Mouse (Mus musculus) C2C12 (cell line): ENCODE data around the gene St3gal3. TPM values are rescaled to one million over a fixed set of nuclear protein-coding genes. Genes with fewer than 3 reads are reported as not detected.

ENCODE experiments used
- H3K27me3 ChIP-seq: one replicate; pipeline ENCODE4 v1.6.1; 2011; ENCODE audit not compliant: control insufficient read depth, insufficient read depth, insufficient read length
- H3K36me3 ChIP-seq: one replicate; pipeline ENCODE4 v1.6.1; 2011; ENCODE audit not compliant: control insufficient read depth, insufficient read depth
- H3K4me3 ChIP-seq: one replicate; pipeline ENCODE4 v1.5.1; 2011; ENCODE audit warnings: mild to moderate bottlenecking, control low read depth; ENCODE audit not compliant: poor library complexity, insufficient read depth, severe bottlenecking
- H3K79me2 ChIP-seq: one replicate; pipeline ENCODE4 v1.6.1; 2011; ENCODE audit not compliant: control insufficient read depth, insufficient read depth
- H3K79me3 ChIP-seq: one replicate; pipeline ENCODE4 v1.6.1; 2011; ENCODE audit warnings: low read depth, control low read depth
- H3ac ChIP-seq: one replicate; pipeline ENCODE3; 2011; ENCODE audit warnings: low read depth; ENCODE audit not compliant: control insufficient read depth, insufficient read length
- CEBPB ChIP-seq: IDR thresholded peaks from one replicate; pipeline ENCODE4 v1.6.1; 2011; ENCODE audit warnings: low read depth, mild to moderate bottlenecking, control low read depth, moderate library complexity
- CTCF ChIP-seq: IDR thresholded peaks from one replicate; pipeline ENCODE4 v1.5.1; 2011; ENCODE audit not compliant: control insufficient read depth, insufficient read depth, insufficient read length
- FOSL1 ChIP-seq: IDR thresholded peaks from one replicate; pipeline ENCODE4 v1.8.0; 2011; ENCODE audit warnings: mild to moderate bottlenecking, low read length; ENCODE audit not compliant: poor library complexity, insufficient read depth, severe bottlenecking
- MAX ChIP-seq: IDR thresholded peaks from one replicate; pipeline ENCODE4 v1.6.1; 2011; ENCODE audit warnings: mild to moderate bottlenecking, control low read depth
- MYOD1 ChIP-seq: IDR thresholded peaks from one replicate; pipeline ENCODE4 v1.6.1; 2011; ENCODE audit warnings: low read depth; ENCODE audit not compliant: control insufficient read depth, insufficient read length
- MYOG ChIP-seq: IDR thresholded peaks from one replicate; pipeline ENCODE4 v1.6.1; 2011; ENCODE audit not compliant: control insufficient read depth, insufficient read length; ENCODE audit errors: extremely low read depth
- USF1 ChIP-seq: IDR thresholded peaks from one replicate; pipeline ENCODE4 v1.6.1; 2011; ENCODE audit warnings: low read depth, mild to moderate bottlenecking, control low read depth, moderate library complexity
- polyA plus RNA-seq: library from polyadenylated mRNA; unstranded; fragments of >200 nt; fragmentation: generic; extraction: Trizol; gene quantifications from one replicate; pipeline ENCODE4 v1.2.1, GENCODE M21; 2012; ENCODE audit warnings: missing spikeins

Gene St3gal3
- polyA plus RNA-seq, 1 experiment, result 20.4 TPM

DNA sequence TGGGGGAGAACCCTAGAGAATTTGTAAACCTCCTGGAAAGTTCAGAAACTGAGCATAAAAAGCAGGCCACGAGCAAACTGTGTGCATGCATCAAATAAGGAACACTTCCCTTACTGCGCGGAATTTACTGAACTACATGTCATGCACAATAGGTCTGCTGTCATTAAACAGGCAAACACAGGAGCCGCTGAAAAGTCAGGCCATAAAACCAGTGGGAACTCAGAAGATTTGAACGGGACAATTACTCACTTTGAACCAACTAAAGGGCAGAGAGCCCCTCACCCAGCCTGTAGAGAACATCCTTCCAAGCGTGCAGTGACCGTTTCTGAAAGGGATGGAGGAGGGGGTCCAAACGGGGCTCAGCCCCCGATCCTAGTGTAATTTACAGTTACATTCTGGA, 93.6 kb downstream of the St3gal3 start:
- H3K4me3 ChIP-seq, result no peak overlapping the region
- H3K36me3 ChIP-seq, result no peaks in the 10 kb centered on the region
- no peaks in the 10 kb centered on the region for H3K79me3 ChIP-seq
- no peak overlapping the region for H3ac ChIP-seq
- no peak for TF ChIP-seq USF1
- no peak for TF ChIP-seq CTCF
- TF ChIP-seq FOSL1, result no peak
- no peak for TF ChIP-seq MYOD1
- no peak for TF ChIP-seq MYOG
- no peak for TF ChIP-seq MAX
- TF ChIP-seq CEBPB, result no peak
- no peaks in the 10 kb centered on the region for H3K27me3 ChIP-seq
- H3K79me2 ChIP-seq, result no peaks in the 10 kb centered on the region

DNA sequence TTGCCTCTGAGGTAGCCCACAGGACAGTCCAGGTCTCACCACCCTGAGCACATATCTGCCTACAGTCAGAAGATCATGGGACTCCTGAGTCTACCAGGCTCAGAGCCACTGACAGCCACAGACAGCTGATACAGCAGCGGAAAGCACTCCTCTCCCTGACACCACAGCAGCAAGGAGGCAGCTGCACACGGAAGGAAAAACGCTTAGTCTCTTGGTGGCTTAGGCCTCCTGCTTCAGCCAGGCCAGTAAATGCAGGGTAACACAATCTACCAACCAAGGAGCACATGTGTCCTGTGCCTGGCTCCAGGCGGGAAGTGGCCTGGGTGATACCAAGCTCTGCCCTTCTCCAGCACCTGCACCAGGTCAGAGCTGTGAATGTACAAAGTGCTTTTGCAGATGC, 94.1 kb downstream of the St3gal3 start:
- Histone ChIP-seq H3K4me3 (no peak overlapping the region), H3K79me3 (no peaks in the 10 kb centered on the region)

DNA sequence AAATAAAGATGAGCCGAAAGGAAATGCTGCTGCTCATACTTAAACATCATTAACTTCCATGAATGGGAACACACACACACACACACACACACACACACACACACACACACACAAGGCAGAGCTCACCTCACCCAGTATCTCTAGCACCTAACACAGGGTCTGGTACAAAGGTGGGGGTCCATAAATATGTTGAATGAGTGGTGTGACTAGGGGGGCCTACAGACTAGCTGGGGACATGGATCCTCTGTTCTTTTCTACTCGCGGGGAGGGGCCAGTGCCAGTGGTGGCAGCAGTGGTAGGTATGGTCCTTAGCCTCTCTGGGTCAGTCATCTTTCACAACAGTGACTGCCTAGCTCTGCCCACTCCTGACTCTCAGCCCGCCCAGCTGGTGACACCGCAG, 94.8 kb downstream of the St3gal3 start:
- H3K27me3 ChIP-seq, result no peaks in the 10 kb centered on the region
- H3K36me3 ChIP-seq, result no peaks in the 10 kb centered on the region
- H3K79me3 ChIP-seq, result no peaks in the 10 kb centered on the region
- H3ac ChIP-seq, result no peak overlapping the region
- TF ChIP-seq MYOG (no peak), CEBPB (no peak), MYOD1 (no peak), MAX (no peak), FOSL1 (no peak), USF1 (no peak), CTCF (no peak)
- H3K4me3 ChIP-seq, result no peak overlapping the region
- H3K79me2 ChIP-seq, result no peaks in the 10 kb centered on the region

More for the DNA sequence above, 94.1 kb downstream of the St3gal3 start:
- no peaks in the 10 kb centered on the region for H3K79me2 ChIP-seq
- H3K36me3 ChIP-seq, result no peaks in the 10 kb centered on the region
- H3K27me3 ChIP-seq, result no peaks in the 10 kb centered on the region
- TF ChIP-seq MAX (no peak), MYOG (no peak), CEBPB (no peak), FOSL1 (no peak), USF1 (no peak), CTCF (no peak), MYOD1 (no peak)
- H3ac ChIP-seq, result no peak overlapping the region

DNA sequence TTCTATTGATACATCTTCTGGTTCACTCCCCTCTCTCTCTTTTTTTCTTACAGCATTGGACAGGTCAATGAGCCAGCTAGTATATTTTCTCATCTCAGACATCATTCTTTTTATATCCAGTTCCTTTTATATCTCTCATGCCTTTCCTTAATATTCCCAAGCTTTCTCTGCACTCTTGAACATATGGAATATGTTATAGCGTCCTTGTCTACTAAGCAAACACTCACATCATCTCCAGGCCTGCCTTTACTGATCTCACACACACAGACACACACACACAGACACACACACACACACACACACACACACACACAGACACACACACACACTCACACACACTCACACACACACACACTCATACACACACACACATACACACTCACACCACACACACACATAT, 96.7 kb downstream of the St3gal3 start:
- no peak overlapping the region for H3K4me3 ChIP-seq
- no peaks in the 10 kb centered on the region for H3K79me2 ChIP-seq
- TF ChIP-seq USF1 (no peak), CEBPB (no peak), MYOG (no peak), FOSL1 (no peak), CTCF (no peak)
- no peak overlapping the region for H3ac ChIP-seq
- no peaks in the 10 kb centered on the region for H3K36me3 ChIP-seq
- no peaks in the 10 kb centered on the region for H3K27me3 ChIP-seq
- no peaks in the 10 kb centered on the region for H3K79me3 ChIP-seq

DNA sequence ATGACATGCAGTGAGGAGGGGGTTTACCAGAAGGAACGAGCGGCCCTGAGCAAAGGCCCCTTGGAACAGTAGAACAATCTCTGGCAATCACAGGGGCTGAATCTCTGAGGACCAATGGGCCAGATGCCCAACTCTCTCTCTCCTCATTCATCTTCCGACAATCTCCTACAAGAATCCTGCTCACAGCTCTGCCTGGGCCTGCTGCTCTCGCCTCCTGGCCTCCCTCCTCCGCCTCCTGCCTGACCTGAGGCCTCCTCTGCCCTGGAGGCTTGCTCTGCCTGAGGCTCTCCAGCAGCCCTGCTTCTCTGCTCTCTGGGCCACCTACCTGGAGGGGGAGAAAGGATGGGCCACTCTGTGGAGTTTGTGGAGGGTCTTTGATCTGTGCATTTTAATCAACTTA, 97.3 kb downstream of the St3gal3 start:
- no peak overlapping the region for H3K4me3 ChIP-seq
- no peaks in the 10 kb centered on the region for H3K79me2 ChIP-seq
- TF ChIP-seq CTCF (no peak), MYOD1 (no peak), USF1 (no peak), MAX (no peak), FOSL1 (no peak), CEBPB (no peak), MYOG (no peak)
- H3K36me3 ChIP-seq, result no peaks in the 10 kb centered on the region
- no peak overlapping the region for H3ac ChIP-seq
- H3K27me3 ChIP-seq, result no peaks in the 10 kb centered on the region
- no peaks in the 10 kb centered on the region for H3K79me3 ChIP-seq

DNA sequence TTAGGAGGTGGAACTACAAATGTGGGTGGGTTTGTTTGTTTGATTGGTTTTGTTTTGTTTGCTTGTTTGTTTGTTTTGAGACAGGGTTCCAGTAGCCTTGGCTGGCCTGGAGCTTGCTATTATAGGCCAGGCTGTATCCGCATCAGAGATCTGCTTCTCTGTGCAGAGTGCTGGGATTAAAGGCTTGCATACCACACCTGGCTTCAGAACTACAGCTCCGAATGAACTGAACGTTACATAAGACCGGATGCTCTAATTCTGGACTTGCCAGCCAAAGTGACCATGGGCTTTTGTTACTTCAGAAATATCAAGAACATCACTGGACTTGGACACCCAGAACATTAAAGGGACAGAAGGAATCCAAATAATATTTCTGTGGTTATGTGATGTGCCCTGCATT, 98.2 kb downstream of the St3gal3 start:
- Histone ChIP-seq H3K79me2 (no peaks in the 10 kb centered on the region), H3K79me3 (no peaks in the 10 kb centered on the region), H3K36me3 (no peaks in the 10 kb centered on the region), H3K4me3 (no peak overlapping the region), H3K27me3 (no peaks in the 10 kb centered on the region), H3ac (no peak overlapping the region)
- TF ChIP-seq USF1, result no peak
- no peak for TF ChIP-seq CTCF
- TF ChIP-seq FOSL1, result no peak
- TF ChIP-seq CEBPB, result no peak
- TF ChIP-seq MYOD1, result no peak
- TF ChIP-seq MAX, result no peak
- no peak for TF ChIP-seq MYOG
